Mouse (Mus musculus) MEL (cell line): Measurements from ENCODE around the gene Zfp697.
"Not testable (repeated sequence)": the region's sequence is repeated elsewhere in the genome, so short reads cannot be mapped to it uniquely, and the experiment has no call there.

Experiments used
- CTCF ChIP-seq, 3 experiments: IDR thresholded peaks in 2 of 3; conservative IDR thresholded peaks in 1 of 3; 2 replicates each; pipeline ENCODE4 v1.5.1; 2011 to 2012; ENCODE audit warnings: low read length in 3 of 3, low read depth in 2 of 3, mild to moderate bottlenecking in 2 of 3, improper control_type of control experiment in 1 of 3, inconsistent platforms in 1 of 3, mixed read lengths in 1 of 3, moderate library complexity in 1 of 3; ENCODE audit not compliant: control insufficient read depth in 1 of 3, insufficient read depth in 1 of 3, poor library complexity in 1 of 3, severe bottlenecking in 1 of 3
- ELF1 ChIP-seq: IDR thresholded peaks from 2 replicates; pipeline ENCODE4 v1.6.1; 2014; ENCODE audit warnings: low read depth, mild to moderate bottlenecking, inconsistent platforms, low read length, improper control_type of control experiment, moderate library complexity
- EP300 ChIP-seq, 2 experiments: IDR thresholded peaks; 2 replicates each; pipeline ENCODE4 v1.6.1; 2011; ENCODE audit warnings: improper control_type of control experiment in 2 of 2, low read length in 2 of 2, low read depth in 1 of 2, mild to moderate bottlenecking in 1 of 2
- GABPA ChIP-seq: IDR thresholded peaks from 2 replicates; pipeline ENCODE4 v1.6.1; 2012; ENCODE audit warnings: low read depth, mild to moderate bottlenecking, inconsistent platforms, low read length, improper control_type of control experiment, moderate library complexity
- GATA1 ChIP-seq: IDR thresholded peaks from 2 replicates; pipeline ENCODE4 v1.6.1; 2011; ENCODE audit warnings: low read depth, low read length, improper control_type of control experiment
- JUND ChIP-seq: IDR thresholded peaks from 2 replicates; pipeline ENCODE4 v1.6.1; 2011; ENCODE audit warnings: low read depth, mild to moderate bottlenecking, improper control_type of control experiment, low read length
- KAT2A ChIP-seq: conservative IDR thresholded peaks from 2 replicates; pipeline ENCODE4 v1.6.1; 2012; ENCODE audit warnings: low read depth, low read length, improper control_type of control experiment, inconsistent platforms
- MAX ChIP-seq: IDR thresholded peaks from 2 replicates; pipeline ENCODE4 v1.6.1; 2011; ENCODE audit warnings: low read length, improper control_type of control experiment
- MYC ChIP-seq: IDR thresholded peaks from 2 replicates; pipeline ENCODE4 v1.6.1; 2011; ENCODE audit warnings: low read depth, mild to moderate bottlenecking, low read length, improper control_type of control experiment, moderate library complexity
- POLR2A ChIP-seq, 2 experiments: IDR thresholded peaks; 2 replicates each; pipeline ENCODE4 v1.6.1; 2011 to 2012; ENCODE audit warnings: low read length in 2 of 2, mild to moderate bottlenecking in 2 of 2, control low read depth in 1 of 2, improper control_type of control experiment in 1 of 2, low read depth in 1 of 2, moderate library complexity in 1 of 2; ENCODE audit not compliant: control insufficient read depth in 1 of 2, insufficient read depth in 1 of 2, poor library complexity in 1 of 2
- POLR2AphosphoS2 ChIP-seq: IDR thresholded peaks from 2 replicates; pipeline ENCODE4 v1.6.1; 2011; ENCODE audit warnings: low read length, improper control_type of control experiment
- UBTF ChIP-seq: IDR thresholded peaks from 2 replicates; pipeline ENCODE4 v1.6.1; 2012; ENCODE audit warnings: low read depth, mild to moderate bottlenecking, inconsistent platforms, low read length, improper control_type of control experiment, moderate library complexity, borderline replicate concordance; ENCODE audit not compliant: insufficient read depth
- ZMIZ1 ChIP-seq: IDR thresholded peaks from 2 replicates; pipeline ENCODE4 v1.6.1; 2012; ENCODE audit warnings: low read depth, mild to moderate bottlenecking, inconsistent platforms, low read length, improper control_type of control experiment, moderate library complexity
- ZNF384 ChIP-seq: IDR thresholded peaks from 2 replicates; pipeline ENCODE4 v1.6.1; 2012; ENCODE audit warnings: low read depth, mild to moderate bottlenecking, inconsistent platforms, low read length, improper control_type of control experiment

- not testable (repeated sequence) for TF ChIP-seq CTCF (IDR thresholded peaks at IDR 0.05 in 2 of 3, conservative IDR thresholded peaks at IDR 0.05 in 1 of 3; ENCODE audit: control insufficient read depth in 1 of 3, insufficient read depth in 1 of 3, low read depth in 2 of 3, low read length in 3 of 3, poor library complexity in 1 of 3, severe bottlenecking in 1 of 3); MYC; UBTF; ELF1; ZMIZ1; JUND; GATA1; GABPA; ZNF384; POLR2AphosphoS2; MAX; KAT2A; POLR2A (IDR thresholded peaks at IDR 0.05; ENCODE audit: control insufficient read depth in 1 of 2, insufficient read depth in 1 of 2, low read depth in 1 of 2, low read length in 2 of 2, poor library complexity in 1 of 2); EP300 (IDR thresholded peaks at IDR 0.05; ENCODE audit: low read depth in 1 of 2, low read length in 2 of 2)
Measured at GRCm38 (mm10) chr3:98406569-98407144, 24.4 kb downstream of the Zfp697 start.
